Mouse (Mus musculus): ENCODE data around the gene Tex261. TPM values are rescaled to one million over a fixed set of nuclear protein-coding genes. Genes with fewer than 3 reads are reported as not detected.
"Not testable (repeated sequence)": the region's sequence is repeated elsewhere in the genome, so short reads cannot be mapped to it uniquely, and the experiment has no call there.

The Tex261 gene
- 66.0 and 77.5 TPM in 2 replicates for polyA plus RNA-seq (2015; fragmentation: Nextera tagmentation; extraction: Ambion mirVana)

DNA sequence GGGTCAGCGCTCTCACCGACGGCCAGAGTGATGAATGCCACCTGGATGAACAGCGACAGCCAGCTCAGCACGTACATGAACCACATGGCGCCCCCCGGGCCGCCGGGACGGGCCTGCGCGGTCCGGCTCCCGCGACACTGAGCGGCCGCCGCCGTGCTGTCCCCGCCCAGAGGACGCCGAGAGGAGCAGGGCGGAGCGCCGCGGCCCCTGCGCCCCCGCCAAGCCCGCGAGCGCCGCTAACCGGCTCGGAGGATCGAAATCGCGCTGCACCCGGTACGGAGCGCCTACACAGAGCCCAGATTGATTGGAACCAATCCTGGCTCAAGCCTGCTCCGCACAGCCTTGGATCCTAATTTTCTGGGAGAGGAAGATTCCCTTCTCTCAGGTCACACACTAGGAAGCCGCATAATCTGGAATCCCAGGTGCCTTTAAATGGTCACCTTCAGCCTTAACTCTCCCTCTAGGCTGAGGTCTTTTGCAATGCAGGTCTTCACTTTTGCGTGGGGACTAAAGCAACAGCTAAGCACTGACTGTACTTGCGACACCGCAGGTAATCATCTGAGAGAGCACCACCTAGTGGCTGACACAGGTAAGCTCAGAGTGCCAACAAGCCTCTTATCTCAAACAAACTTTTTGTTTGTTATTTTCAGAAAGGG, at the start of gene Tex261:
Gene Tex261 (minus strand): TSS at position 176 of the 656 bp plus-strand sequence.
- Histone ChIP-seq H3K4me1 (peaks cover 22% of the 10 kb centered on the region), H3K27me3 (no peaks in the 10 kb centered on the region), H3K27ac (peak within 1 kb of the TSS; percentile 74), H3K36me3 (ENCODE audit: poor library complexity, severe bottlenecking) (peaks cover 19% of the 10 kb centered on the region), H3K4me3 (peak within 1 kb of the TSS; percentile 83), H3K9me3 (replicated peaks) (no peaks in the 10 kb centered on the region), H3K9ac (peak within 1 kb of the TSS; percentile 92), H3K4me2 (peak within 1 kb of the TSS; percentile 78)
- WGBS: under 1% methylated on average over 43 of the region's 45 CpGs
- peak; percentile 98 for ATAC-seq

DNA sequence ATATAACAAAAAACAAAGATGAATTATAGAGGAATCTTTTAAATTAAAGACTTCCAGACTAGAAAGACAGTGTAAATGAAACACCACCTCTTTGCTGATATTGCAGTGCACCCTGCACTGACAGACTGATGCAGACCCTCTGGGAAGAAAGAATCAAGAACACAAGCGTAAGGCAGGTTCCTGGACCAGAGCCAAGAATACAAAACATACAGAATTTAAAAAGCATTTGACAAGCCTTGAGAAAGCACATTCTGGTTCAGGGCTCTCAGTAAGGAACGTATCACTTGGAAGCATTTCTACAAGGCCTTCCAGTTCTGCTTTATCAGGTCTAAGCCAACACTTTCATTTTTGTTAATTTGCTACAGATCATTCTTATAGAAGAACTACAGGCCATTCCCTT, 46.2 kb upstream of the Tex261 start:
- WGBS: 30% methylated on average over 2 of the region's 2 CpGs
- no peak overlapping the region for H3K9ac ChIP-seq
- no peak overlapping the region for H3K4me3 ChIP-seq
- no peaks in the 10 kb centered on the region for H3K27me3 ChIP-seq
- ATAC-seq: no peak
- H3K4me2 ChIP-seq: no peak overlapping the region
- H3K36me3 ChIP-seq (ENCODE audit: poor library complexity, severe bottlenecking): no peaks in the 10 kb centered on the region; the same call in 1 of the 2 replicates
- no peak overlapping the region for H3K27ac ChIP-seq
- H3K9me3 ChIP-seq (replicated peaks): peaks cover 6% of the 10 kb centered on the region; the same call in 1 of the 2 replicates
- peaks cover 25% of the 10 kb centered on the region for H3K4me1 ChIP-seq

DNA sequence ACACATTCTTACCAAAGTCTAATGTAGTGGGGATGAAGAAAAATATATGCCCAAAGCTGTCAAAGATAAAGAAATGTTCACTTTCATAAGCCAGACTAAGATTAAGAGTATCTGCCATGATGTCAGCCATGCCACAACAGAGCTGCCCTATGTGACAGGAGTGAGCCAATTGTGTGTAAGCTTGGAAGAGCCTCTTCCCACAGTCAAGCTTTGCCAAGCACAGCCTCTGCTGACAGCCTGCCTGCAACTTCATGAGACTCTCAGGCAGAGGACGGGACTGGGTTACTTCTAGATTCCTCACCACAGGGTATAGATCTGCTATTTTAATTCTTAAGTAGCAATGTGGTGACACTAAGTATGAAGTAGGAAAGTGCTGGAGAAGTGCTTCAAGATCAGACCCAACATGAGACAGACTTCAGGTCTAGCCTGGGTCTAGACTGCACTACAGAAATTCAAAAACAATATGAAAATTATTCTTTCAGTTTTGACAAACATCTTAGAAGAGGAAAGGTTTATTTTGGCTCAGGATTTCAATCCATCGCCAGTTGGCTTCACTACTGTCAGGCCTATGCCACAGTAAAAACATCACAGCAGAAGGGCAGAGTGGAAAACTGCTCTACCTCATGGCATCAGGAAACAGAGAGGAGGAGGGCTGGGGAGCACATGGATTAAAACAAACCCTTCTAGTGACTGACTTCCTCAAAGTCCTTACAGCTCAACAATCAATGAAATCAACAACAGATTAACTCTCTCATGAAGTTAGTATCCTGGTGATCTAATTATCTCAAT, 45.3 kb upstream of the Tex261 start:
- peaks cover 25% of the 10 kb centered on the region for H3K4me1 ChIP-seq
- WGBS: 85% methylated on average over 2 of the region's 2 CpGs
- no peaks in the 10 kb centered on the region for H3K27me3 ChIP-seq

DNA sequence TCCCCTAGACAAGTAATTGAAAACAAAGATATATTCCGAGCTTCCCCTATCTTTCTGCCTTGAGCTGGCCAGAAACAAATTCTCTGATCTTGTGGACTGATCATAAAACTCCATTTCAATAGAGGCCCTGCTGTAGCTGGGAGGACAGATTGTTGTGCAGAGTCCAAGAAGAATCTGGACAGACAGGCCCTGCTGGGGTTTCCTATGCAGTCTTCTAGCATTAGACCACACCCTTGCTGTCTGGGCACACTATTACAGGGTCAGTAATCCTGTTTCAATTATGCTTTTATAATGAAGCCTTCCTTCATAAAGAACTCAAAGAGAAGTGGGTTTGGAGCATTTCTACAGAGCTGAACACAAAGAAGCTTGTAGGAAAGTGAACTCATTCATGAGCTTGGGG, 43.4 kb upstream of the Tex261 start:
- no peak overlapping the region for H3K9ac ChIP-seq
- no peak overlapping the region for H3K4me2 ChIP-seq
- H3K36me3 ChIP-seq (ENCODE audit: poor library complexity, severe bottlenecking): peaks cover 19% of the 10 kb centered on the region
- no peak for ATAC-seq
- no peak overlapping the region for H3K4me3 ChIP-seq
- WGBS: 49% methylated on average over 1 of the region's 1 CpGs
- H3K27ac ChIP-seq: 0 out of 2 replicates have a peak overlapping the region, but pooled peaks have one; percentile 0
- peaks cover 6% of the 10 kb centered on the region; the same call in 1 of the 2 replicates for H3K9me3 ChIP-seq (replicated peaks)
- peaks cover 25% of the 10 kb centered on the region for H3K4me1 ChIP-seq
- H3K27me3 ChIP-seq: no peaks in the 10 kb centered on the region

More for the DNA sequence above, 45.3 kb upstream of the Tex261 start:
- no peak overlapping the region for H3K4me3 ChIP-seq
- H3K9ac ChIP-seq: no peak overlapping the region
- no peak for ATAC-seq
- H3K9me3 ChIP-seq (replicated peaks): peaks cover 6% of the 10 kb centered on the region; the same call in 1 of the 2 replicates
- no peak overlapping the region for H3K27ac ChIP-seq
- H3K36me3 ChIP-seq (ENCODE audit: poor library complexity, severe bottlenecking): peaks cover 6% of the 10 kb centered on the region
- H3K4me2 ChIP-seq: no peak overlapping the region

DNA sequence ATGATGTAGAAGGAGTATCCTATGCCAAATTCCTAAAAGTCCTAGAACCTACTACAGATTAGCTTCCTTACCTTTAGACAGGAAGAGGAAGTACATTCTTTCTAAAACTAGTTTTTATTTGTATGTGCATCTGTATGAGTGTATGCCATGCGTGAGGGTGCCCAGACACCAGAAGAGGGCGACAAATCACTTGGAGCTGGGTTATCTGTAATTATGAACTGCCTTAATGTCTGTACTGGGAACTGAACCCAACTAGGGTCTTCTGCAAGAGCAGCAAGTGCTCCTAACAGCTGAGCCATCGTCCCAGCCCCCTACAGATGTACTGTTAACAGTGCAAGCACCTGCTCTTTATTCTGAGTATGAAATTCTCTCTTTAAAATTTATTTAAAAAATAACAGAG, 40.2 kb upstream of the Tex261 start:
- H3K9ac ChIP-seq: no peak overlapping the region
- H3K4me3 ChIP-seq: no peak overlapping the region
- peaks cover 40% of the 10 kb centered on the region for H3K36me3 ChIP-seq (ENCODE audit: poor library complexity, severe bottlenecking)
- no peaks in the 10 kb centered on the region for H3K27me3 ChIP-seq
- H3K27ac ChIP-seq: no peak overlapping the region
- H3K4me2 ChIP-seq: no peak overlapping the region
- peaks cover 6% of the 10 kb centered on the region; the same call in 1 of the 2 replicates for H3K9me3 ChIP-seq (replicated peaks)
- ATAC-seq: no peak
- 95% methylated on average over 3 of the region's 3 CpGs for WGBS
- H3K4me1 ChIP-seq: peaks cover 15% of the 10 kb centered on the region

DNA sequence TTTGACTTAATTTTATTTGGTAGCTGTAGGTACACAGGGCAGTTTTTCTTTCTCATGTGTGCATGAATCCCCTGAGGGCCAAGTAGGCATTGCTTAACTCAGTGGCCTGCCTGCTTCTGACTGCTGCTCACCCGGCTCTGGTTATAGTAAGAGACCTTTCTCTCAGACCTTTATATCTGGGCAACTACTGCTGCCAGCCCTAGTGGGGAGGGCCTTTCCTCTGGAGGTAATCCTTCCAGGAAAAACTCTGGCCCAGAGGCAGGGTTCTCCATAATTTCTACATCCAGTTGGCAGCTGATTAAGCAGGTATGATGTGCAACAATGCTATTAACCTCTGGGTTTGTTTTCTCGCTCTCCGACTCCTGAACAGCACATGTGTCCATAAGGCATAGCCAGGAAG, 27.2 kb upstream of the Tex261 start:
- no peaks in the 10 kb centered on the region for H3K27me3 ChIP-seq
- H3K9me3 ChIP-seq (replicated peaks): no peaks in the 10 kb centered on the region
- no peak overlapping the region for H3K27ac ChIP-seq
- no peaks in the 10 kb centered on the region for H3K4me1 ChIP-seq
- H3K4me3 ChIP-seq: no peak overlapping the region
- H3K9ac ChIP-seq: no peak overlapping the region
- ATAC-seq: no peak
- WGBS: 90% methylated on average over 3 of the region's 3 CpGs
- no peak overlapping the region for H3K4me2 ChIP-seq
- H3K36me3 ChIP-seq (ENCODE audit: poor library complexity, severe bottlenecking): peaks cover 75% of the 10 kb centered on the region

DNA sequence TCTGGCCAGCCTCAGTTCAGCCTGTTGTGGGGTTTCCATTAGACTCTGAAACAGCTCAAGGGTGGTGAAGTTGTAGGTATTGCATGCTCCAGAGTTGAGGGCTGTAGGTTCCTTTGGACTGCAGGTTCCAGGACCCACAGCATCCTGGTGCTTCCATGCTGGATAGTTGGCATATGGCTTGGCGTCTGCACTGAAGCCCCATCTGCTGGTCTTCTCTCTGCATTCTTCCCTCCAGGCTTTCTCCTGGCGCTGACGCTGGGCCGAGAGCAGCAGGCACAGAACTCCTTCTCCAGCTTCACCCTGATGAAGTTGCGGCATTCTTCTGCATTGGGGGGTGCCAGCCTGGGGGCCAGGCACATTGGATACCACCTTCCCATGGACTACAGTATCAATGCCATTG, 26.4 kb upstream of the Tex261 start:
- H3K27me3 ChIP-seq: no peaks in the 10 kb centered on the region
- H3K4me3 ChIP-seq: no peak overlapping the region
- H3K9ac ChIP-seq: no peak overlapping the region
- no peaks in the 10 kb centered on the region for H3K9me3 ChIP-seq (replicated peaks)
- H3K27ac ChIP-seq: no peak overlapping the region
- WGBS: 94% methylated on average over 5 of the region's 5 CpGs
- H3K36me3 ChIP-seq (ENCODE audit: poor library complexity, severe bottlenecking): peaks cover 69% of the 10 kb centered on the region
- H3K4me1 ChIP-seq: no peaks in the 10 kb centered on the region
- no peak overlapping the region for H3K4me2 ChIP-seq
- no peak for ATAC-seq

DNA sequence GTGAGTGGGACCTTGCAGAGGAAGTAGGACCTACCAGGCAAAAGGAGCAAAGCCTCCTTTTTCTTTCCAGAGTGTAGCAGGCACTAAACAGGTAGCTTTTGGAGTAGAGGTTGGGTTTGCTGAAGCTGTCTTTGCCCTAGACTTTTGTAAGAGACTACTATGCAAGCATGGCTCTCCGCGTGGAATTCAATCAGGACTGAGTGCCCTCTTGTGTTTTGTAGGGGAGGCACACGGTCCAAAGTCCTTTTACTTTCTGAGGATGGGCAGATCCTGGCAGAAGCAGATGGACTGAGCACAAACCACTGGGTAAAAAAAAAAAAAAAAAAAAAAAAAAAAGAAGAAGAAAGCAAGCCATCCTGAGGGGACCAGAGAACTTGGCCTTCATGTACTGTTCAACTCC, 21.1 kb upstream of the Tex261 start:
- H3K27me3 ChIP-seq: no peaks in the 10 kb centered on the region
- no peak overlapping the region for H3K9ac ChIP-seq
- no peak overlapping the region for H3K4me3 ChIP-seq
- 60% methylated on average over 3 of the region's 3 CpGs for WGBS
- no peak overlapping the region for H3K4me2 ChIP-seq
- H3K4me1 ChIP-seq: peaks cover 12% of the 10 kb centered on the region
- H3K27ac ChIP-seq: no peak overlapping the region
- H3K9me3 ChIP-seq (replicated peaks): no peaks in the 10 kb centered on the region
- peaks cover 32% of the 10 kb centered on the region for H3K36me3 ChIP-seq (ENCODE audit: poor library complexity, severe bottlenecking)
- no peak for ATAC-seq

DNA sequence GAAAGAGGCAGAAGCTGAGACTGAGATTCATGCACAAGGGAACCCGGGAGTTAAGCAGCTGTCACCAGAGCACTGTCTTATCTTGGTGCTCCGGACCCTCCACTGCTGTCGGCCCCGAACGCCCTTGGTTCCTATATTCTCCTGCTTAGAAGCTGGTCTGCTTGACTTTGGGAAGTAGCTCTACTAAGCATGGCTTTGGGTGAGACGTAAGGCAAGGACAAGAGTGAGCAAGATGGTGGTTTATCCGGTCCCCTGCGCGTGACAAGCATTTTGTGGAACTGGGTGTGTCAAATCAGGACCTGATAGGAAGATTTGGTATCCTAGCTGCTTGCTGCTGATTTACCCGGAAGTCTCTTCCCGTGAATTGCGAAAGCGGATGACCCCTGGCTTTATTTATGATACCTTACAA, 19.9 kb upstream of the Tex261 start:
- WGBS: 22% methylated on average over 13 of the region's 13 CpGs
- no peaks in the 10 kb centered on the region for H3K27me3 ChIP-seq
- H3K4me3 ChIP-seq: peak overlapping the region; percentile 76

DNA sequence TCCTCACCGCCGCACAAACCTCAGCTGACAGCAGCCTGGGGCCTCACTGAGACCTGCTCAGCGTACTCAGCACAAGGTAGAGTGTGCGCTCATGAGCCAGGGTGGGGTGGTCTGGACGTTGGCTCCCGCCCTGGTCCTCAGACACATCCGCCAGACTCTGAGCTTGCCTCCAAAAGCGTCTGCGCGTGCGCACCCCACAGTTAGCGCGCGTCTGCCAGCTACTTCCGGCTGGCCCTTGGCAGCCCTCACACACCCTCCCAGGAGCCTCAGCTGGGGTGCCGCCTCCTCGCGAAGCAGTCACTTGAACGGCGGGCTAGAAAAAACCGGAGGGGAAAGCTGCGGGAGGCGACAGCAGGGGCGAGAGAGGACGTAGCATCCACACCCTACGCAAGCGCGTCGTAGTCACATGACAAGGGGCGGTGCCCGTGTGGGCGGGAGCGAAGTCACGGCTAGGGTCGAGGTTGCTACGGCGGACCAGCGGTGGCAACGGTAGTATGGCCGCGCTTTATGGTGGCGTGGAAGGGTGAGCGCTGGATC, 19.2 kb upstream of the Tex261 start, which contains the start of gene Nagk:
Gene Nagk (plus strand): TSS at position 223 of the 537 bp plus-strand sequence.
- ATAC-seq: peak; percentile 96
- H3K36me3 ChIP-seq (ENCODE audit: poor library complexity, severe bottlenecking): peaks cover 15% of the 10 kb centered on the region
- H3K9ac ChIP-seq: peak within 1 kb of the TSS; percentile 84
- H3K4me3 ChIP-seq: peak within 1 kb of the TSS; percentile 76
- H3K27me3 ChIP-seq: no peaks in the 10 kb centered on the region
- WGBS: under 1% methylated on average over 43 of the region's 43 CpGs
- H3K4me1 ChIP-seq: peaks cover 12% of the 10 kb centered on the region
- peak within 1 kb of the TSS; percentile 82 for H3K4me2 ChIP-seq
- H3K9me3 ChIP-seq (replicated peaks): no peaks in the 10 kb centered on the region
- H3K27ac ChIP-seq: peak within 1 kb of the TSS; percentile 96

More for the DNA sequence above, 19.9 kb upstream of the Tex261 start:
- Histone ChIP-seq H3K4me1 (peaks cover 12% of the 10 kb centered on the region), H3K27ac (peak overlapping the region; percentile 96), H3K9ac (peak overlapping the region; percentile 84), H3K36me3 (ENCODE audit: poor library complexity, severe bottlenecking) (peaks cover 20% of the 10 kb centered on the region), H3K9me3 (replicated peaks) (no peaks in the 10 kb centered on the region), H3K4me2 (peak overlapping the region; percentile 82)
- ATAC-seq: no peak

DNA sequence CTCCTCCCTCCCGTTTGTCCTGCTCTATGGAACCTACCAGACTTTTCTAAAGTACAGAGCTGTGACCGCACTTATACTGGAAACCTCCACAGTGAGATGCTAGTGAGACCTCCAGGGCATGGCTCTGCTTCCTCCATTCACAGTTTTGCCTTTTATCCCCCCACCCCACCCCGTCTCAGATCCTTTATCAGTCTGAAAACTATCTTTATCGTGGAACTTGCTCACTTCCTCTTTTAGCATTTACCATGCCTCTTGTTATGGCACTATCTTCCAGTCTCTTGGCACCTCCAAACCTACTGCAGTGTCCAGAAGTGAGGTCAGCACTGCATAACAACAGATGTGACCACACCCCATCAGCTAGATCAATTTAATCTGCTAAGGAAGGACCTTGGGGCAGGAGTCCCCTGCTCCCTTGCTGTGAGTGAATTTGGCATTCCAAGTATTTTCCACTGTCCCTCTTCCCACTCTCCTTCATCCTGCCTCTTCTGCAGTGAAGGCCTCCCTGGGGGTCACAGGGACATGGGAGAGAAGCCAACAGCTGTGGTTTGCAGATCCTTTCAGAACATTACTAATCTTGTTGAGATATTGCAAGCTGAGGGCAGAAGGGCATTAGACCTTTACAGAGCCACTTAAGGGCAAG, 15.8 kb upstream of the Tex261 start:
- H3K4me2 ChIP-seq: no peak overlapping the region
- H3K4me1 ChIP-seq: peaks cover 15% of the 10 kb centered on the region
- H3K4me3 ChIP-seq: no peak overlapping the region
- no peak overlapping the region for H3K27ac ChIP-seq
- no peak overlapping the region for H3K9ac ChIP-seq
- ATAC-seq: no peak
- H3K27me3 ChIP-seq: no peaks in the 10 kb centered on the region
- no peaks in the 10 kb centered on the region for H3K9me3 ChIP-seq (replicated peaks)
- 71% methylated on average over 4 of the region's 4 CpGs for WGBS
- no peaks in the 10 kb centered on the region for H3K36me3 ChIP-seq (ENCODE audit: poor library complexity, severe bottlenecking)

DNA sequence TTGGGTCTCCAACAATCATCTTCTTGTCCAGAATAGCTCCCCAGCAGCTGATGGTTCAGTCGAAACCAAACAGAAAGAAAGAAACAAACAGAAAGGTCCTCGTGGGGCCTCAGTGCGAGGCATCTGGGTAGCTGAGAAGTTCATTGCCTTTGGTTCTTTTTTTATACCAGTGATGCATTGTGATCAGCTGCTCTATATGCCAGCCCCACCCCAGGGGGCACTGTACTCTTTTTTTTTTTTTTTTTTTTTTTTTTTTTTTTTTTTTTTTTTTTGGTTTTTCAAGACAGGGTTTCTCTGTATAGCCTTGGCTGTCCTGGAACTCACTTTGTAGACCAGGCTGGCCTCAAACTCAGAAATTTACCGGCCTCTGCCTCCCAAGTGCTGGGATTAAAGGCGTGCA, 14.9 kb upstream of the Tex261 start:
- H3K9me3 ChIP-seq (replicated peaks); H3K27ac ChIP-seq; H3K4me2 ChIP-seq; H3K4me3 ChIP-seq; H3K36me3 ChIP-seq (ENCODE audit: poor library complexity, severe bottlenecking); H3K27me3 ChIP-seq; ATAC-seq; H3K9ac ChIP-seq: not testable (repeated sequence)
- H3K4me1 ChIP-seq: peaks cover 12% of the 10 kb centered on the region
- 83% methylated on average over 5 of the region's 5 CpGs for WGBS
